Mouse (Mus musculus) frontal cortex, postnatal 36 days (tissue): ENCODE results near the gene 4930412O13Rik.

Experiments
- DNase-seq, 2 experiments: peaks; one replicate each; pipeline ENCODE4 v3.0.0; 2022; ENCODE audit warnings: low spot score in 2 of 2

Gene 4930412O13Rik

GRCm38 (mm10) chr2:9897846-9898245 is 16.8 kb downstream of the 4930412O13Rik start:
- DNase-seq = no peak

GRCm38 (mm10) chr2:9903854-9904560 is 23.0 kb downstream of the 4930412O13Rik start:
- DNase-seq = no peak

GRCm38 (mm10) chr2:9905995-9906394 is 24.9 kb downstream of the 4930412O13Rik start:
- DNase-seq = no peak

- DNase-seq = peak in 1 of 2 experiments; percentile 19
These were observed 36.5 kb downstream of the 4930412O13Rik start for GRCm38 (mm10) chr2:9917602-9918001.

GRCm38 (mm10) chr2:9918691-9919471 is 37.8 kb downstream of the 4930412O13Rik start:
- DNase-seq = no peak

- peak in 1 of 2 experiments; percentile 2 for DNase-seq
These were observed 45.3 kb downstream of the 4930412O13Rik start for GRCm38 (mm10) chr2:9926194-9926904.

- no peak for DNase-seq
These were observed 45.8 kb downstream of the 4930412O13Rik start for GRCm38 (mm10) chr2:9926905-9927283.
